Mouse (Mus musculus) cerebellum, postnatal 36 days (tissue): ENCODE results near the gene Vegfd.
A peak's percentile ranks its signal among the peaks of the same experiment; 100 is the strongest.

Source experiments
- DNase-seq, 2 experiments: peaks; one replicate each; pipeline ENCODE4 v3.0.0; 2021 to 2022; ENCODE audit warnings: mixed read lengths in 2 of 2

Vegfd gene

GRCm38 (mm10) chrX:164373081-164373480, at the start of gene Vegfd:
Vegfd (plus strand) TSS chrX:164373378.
- DNase-seq = no peak

GRCm38 (mm10) chrX:164323391-164323913, 49.7 kb upstream of the Vegfd start:
- DNase-seq = no peak

DNA sequence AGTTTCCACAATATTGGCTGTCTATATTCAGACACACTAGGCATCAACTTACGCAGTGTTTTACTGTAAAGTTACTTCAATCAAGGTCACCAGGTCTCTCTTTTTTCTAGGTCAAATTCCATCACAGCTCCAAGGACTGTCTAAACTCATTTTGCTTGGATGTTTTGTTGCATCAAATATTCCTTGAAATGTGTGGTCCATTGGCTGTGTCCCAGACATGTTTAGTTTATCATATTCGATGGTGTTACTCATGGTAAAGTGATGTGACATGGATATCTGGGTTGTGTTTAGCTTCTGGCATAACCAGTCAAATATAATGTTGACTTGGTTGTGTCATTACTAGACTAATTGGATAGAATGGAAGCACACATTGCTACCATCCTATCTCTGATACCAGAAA, 42.8 kb upstream of the Vegfd start:
- no peak for DNase-seq

DNA sequence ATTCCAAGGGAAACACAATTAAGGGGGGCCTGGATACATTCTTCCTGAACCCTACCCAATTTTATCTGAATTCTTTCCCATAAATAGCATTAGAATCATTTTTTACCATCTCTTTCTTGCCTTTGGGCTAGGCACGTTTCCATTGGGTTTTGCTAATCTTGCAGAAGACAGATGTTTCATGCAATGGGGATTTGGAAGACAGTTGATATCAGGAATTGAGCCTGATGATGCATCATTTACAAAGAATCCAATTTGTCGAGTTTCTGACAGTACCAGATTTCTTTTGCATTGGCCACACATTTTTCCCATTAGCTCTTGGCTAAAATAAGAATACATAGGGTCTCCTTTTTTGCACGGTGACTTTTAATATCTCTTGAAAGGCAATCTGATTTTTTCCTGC, 42.4 kb upstream of the Vegfd start:
- no peak for DNase-seq

- no peak for DNase-seq
Measured at GRCm38 (mm10) chrX:164338591-164338990, 34.6 kb upstream of the Vegfd start.

GRCm38 (mm10) chrX:164345359-164345938, 27.7 kb upstream of the Vegfd start:
- no peak for DNase-seq

DNA sequence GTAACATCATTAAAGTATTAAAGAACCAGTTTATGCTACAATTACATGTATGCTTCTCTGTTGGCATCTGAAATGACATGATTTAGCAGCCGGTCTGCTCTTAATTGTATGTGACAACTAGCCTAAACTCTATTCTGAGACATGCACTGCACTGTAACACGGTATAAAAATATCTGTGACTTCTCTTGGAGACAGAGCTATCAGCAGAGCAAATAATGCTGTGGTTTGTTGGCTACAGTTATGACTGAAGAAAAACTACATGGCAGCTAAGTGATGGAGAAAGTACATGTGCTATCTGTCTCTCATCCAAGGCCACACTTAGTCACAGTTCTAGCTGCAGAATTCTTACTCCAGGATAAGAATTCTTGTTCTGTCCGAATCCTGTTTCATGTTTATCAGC, 24.2 kb upstream of the Vegfd start:
- no peak for DNase-seq

DNA sequence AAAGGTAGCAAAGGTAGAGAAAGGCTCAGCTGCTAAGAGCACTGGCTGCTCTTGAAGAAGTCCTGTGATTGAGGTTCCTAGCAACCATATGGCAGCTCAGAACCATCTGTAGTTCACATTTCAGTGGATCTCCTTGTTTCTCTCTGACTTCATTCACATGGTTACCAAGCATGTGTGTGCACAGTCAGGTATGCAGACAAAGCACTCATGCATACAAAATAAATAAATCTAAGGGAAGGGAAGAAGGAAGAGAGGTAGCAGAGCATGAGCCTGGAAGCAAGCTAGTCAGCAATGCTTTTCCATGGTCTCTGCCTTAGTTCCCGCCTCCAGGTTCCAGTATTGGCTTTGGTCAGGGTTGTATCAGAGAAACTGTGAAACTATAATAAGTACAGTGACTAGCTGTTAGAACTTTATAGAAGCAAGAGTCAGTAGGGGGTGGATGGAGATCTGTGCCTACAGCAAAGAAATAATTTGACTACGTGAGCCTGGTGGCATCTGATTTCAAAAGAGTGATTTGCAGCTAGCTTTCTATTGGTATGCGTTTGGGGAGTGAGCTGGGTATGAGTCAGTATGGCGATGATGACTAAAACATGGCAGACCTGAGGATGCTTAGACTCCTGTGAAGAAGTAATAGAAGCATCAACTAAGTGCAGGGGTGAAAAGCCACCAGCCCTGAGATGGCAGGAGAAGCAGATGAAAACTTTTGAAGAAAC, 7.9 kb upstream of the Vegfd start:
- DNase-seq = no peak

DNA sequence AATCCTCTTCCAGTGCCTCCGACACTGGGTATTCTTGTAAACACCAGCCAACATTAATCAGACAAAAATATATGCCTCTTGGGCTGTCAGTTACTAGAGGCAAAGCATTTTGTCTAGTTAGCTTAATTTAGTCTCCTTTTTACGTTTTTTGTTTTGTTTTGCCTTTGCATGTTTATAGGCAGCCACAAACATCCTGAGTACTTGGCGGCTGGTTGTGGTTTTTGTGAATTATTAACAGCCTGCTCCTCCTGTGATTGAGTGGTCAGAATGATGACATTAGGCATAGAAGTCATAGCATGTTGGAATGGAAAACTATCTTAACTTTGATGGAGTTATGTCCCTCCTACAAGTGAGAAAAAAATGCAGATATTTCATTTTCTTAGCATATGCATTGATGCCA, 2.6 kb upstream of the Vegfd start:
- no peak for DNase-seq

DNA sequence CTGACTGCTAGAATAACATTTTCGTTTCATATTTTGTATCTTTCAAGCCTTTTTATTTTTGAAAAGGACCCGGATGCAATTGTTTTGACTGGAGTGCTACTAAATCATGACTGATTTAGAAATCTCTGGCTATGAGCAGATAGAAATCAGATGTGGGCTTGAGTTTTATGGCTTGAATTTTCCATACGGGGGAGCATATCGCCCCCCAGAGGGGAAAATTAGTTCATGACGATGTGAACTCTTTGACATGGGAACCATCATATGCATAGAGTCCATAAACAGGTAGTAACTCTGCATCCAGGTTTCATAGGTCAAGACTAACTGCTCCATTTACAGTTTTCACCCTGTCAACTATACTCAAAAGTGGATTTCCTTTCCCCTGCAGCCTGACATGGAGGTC, 1.4 kb downstream of the Vegfd start:
- DNase-seq = no peak

DNA sequence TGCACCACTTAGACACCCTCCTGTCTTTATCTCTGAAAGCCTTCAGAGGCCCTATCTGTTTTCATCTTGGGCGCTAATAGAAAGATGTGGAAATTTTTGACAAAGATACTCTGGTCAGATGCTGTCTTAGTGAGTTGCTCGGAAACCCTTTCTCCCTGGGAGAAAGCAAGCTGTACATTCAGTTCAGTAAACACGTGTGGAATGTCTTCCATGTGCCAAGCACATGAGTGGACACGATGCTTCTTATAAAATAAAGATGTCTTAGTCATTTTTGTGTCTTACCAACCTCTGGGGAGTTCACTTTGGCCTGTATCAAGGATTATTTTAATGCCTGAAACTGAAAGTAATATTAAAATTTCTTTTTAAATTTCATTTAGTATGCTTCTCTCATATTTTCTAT, 6.5 kb downstream of the Vegfd start:
- DNase-seq = no peak

- peak; percentile 35 to 59 for DNase-seq
Measured at GRCm38 (mm10) chrX:164381618-164382408, 8.6 kb downstream of the Vegfd start.

GRCm38 (mm10) chrX:164394091-164394490, 20.9 kb downstream of the Vegfd start:
- DNase-seq = no peak

DNA sequence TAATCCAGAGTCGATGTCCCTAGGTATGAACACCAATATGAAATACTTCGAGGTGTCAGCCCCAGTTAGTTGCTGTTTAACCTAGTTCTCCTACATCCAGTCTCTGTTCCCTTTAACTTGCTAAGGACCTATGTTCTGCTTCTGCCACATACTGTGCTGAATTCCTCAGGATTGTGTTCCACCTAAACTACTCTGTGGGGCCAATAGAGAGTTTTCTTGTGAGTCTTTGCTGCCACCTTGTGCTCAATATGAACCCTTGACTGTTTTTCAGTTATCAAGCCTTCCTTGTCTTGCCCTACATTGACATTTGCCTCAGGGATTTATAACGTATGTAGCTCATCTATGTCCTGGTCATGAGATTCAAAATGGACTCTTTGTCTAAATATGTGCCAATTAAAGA, 25.3 kb downstream of the Vegfd start:
- no peak for DNase-seq

- DNase-seq = no peak
Measured at GRCm38 (mm10) chrX:164405080-164405649, 32.0 kb downstream of the Vegfd start.

DNA sequence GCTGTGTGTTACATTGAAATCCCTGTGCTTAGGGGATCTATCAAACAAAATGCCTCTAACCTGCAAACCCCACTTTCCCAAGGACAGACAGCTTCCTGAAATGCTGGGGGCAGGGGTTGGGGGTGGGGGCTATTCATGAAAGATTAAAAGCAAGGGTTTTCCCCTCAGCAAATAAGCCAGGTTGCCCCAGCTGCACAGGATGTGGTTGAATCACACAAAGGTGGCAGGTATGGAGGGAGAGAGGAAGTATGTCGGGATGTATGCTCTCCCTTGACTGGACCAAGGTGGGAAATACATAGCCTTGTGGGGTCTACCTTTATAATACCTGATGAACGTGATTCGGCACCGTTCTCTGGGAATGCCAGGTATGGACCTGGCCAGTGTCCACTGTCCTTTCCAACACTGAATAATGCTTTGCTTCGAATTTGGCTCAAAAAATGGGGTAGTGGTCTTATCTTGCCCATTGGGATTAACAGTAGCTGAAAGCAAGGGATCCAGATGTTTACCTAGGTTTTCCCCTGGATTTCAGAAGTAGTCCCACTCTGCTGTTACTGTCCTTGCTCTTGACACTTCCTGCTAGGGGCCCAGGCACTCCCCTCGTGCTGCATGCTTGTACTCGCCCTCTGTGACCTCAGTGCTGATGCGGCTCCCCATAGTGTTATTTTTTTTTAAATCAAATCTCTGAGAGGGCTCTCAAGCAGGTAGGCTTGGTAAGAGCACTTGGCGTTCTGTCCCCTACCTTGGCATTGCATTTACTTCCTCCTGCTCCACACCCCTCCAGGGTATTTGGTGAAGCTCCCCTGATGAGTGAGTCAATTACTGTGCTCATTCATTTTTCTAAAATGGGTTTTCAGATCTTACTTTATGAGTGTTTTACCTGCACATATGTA, 33.2 kb downstream of the Vegfd start:
- DNase-seq = no peak

- DNase-seq = no peak
Measured at GRCm38 (mm10) chrX:164408301-164408927, 35.2 kb downstream of the Vegfd start.

- DNase-seq = no peak
Measured at GRCm38 (mm10) chrX:164410562-164410961, 37.4 kb downstream of the Vegfd start.

- no peak for DNase-seq
Measured at GRCm38 (mm10) chrX:164416803-164417202, 43.6 kb downstream of the Vegfd start.

DNA sequence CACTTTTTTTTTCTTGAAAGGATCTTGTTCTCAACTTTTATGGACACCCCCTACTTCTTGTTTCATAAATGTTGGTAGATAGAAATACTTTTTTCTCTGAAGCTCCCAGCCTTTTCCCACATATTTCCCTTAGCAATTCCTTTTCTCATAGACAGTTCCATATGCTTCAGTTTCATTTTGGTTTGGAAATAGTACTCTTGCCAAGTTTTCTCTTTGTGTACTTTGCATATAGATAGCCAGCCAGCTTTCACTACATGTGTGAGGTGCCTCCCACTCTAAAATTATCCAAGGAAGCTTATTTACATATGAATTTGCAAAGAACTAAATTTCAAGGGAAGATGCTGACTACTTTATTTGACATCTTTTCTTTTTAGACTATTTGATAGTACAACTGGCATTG, 44.8 kb downstream of the Vegfd start:
- no peak for DNase-seq

DNA sequence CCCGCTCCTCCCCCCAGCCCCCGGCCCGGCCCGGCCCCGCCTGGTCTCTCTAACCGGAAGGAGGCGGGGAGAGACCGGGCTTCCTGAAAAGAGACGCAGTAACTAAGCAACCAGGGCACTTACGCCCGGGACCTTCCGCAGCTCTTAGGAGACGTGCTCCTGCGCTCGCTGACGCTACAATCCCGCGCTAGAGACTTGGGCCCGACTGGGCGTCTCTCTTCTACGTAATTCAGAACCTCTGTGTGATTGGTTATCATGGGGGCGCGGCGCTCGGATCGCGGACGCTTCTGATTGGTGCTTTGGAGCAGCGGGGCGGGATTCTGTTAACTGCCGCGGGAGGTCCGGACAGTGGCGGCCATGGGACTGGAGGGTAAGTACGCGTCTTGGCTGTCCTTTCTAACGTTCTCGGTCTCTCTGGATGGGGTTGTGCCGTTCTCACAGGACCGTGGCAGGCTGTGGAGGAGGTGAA, 46.3 kb downstream of the Vegfd start, which contains the start of gene Piga:
TSS of gene Piga (plus strand) at position 317 of the 469 bp plus-strand sequence.
- DNase-seq = peak; percentile 89

DNA sequence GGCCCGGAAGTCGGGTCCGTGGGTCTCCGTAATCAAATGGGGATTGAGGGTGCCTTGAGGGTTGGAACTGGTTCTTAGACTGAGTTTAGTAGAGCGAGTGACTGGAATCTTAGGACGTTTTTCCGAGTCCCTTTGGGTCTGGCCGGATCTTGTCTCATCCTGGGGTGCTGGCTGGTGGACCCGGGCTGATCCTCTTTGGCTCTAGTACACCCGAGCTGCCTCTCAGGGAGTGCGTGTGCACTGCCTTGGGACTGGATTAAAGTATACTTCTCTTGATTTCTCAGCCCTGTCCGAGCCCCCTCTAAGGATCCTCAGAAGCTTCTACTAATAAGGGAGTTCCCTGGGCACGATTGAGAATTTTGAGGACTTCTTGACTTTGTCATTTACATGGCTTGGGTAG, 46.8 kb downstream of the Vegfd start:
- no peak for DNase-seq
